Mouse (Mus musculus) adrenal gland, postnatal 10 days (tissue): ENCODE measurements around the gene Gtf2a1. TPM values are rescaled to one million over a fixed set of nuclear protein-coding genes. Genes with fewer than 3 reads are reported as not detected.
A peak's percentile ranks its signal among the peaks of the same experiment; 100 is the strongest.
"Not testable (repeated sequence)": the region's sequence is repeated elsewhere in the genome, so short reads cannot be mapped to it uniquely, and the experiment has no call there.

Source experiments
- DNase-seq: peaks from one replicate; pipeline ENCODE4 v3.0.0; 2021; ENCODE audit warnings: mixed read lengths
- total RNA-seq, 2 experiments: library from RNA; stranded (reverse); gene quantifications; 2 replicates each; pipeline ENCODE4 v1.2.3; 2021

Gene Gtf2a1
- total RNA-seq, 2 experiments from 2014 or later = 39.9 to 41.9 TPM

GRCm38 (mm10) chr12:91581204-91582070 lies 8.8 kb downstream of the Gtf2a1 start:
- DNase-seq = no peak

- no peak for DNase-seq
Observed at GRCm38 (mm10) chr12:91579665-91580064, 10.6 kb downstream of the Gtf2a1 start.

GRCm38 (mm10) chr12:91571708-91572107 lies 18.6 kb downstream of the Gtf2a1 start:
- no peak for DNase-seq

- DNase-seq = no peak
Observed at GRCm38 (mm10) chr12:91569255-91569654, 21.0 kb downstream of the Gtf2a1 start.

- no peak for DNase-seq
Observed at GRCm38 (mm10) chr12:91567145-91567544, 23.1 kb downstream of the Gtf2a1 start.

- not testable (repeated sequence) for DNase-seq
Observed at GRCm38 (mm10) chr12:91558152-91558551, 32.1 kb downstream of the Gtf2a1 start.

- not testable (repeated sequence) for DNase-seq
Observed at GRCm38 (mm10) chr12:91557358-91558005, 32.8 kb downstream of the Gtf2a1 start.

- DNase-seq = peak; percentile 66
Observed at GRCm38 (mm10) chr12:91551773-91552526, 38.3 kb downstream of the Gtf2a1 start.

GRCm38 (mm10) chr12:91549471-91549870 lies 40.8 kb downstream of the Gtf2a1 start:
- no peak for DNase-seq

GRCm38 (mm10) chr12:91540202-91540601 lies 50.1 kb downstream of the Gtf2a1 start:
- no peak for DNase-seq

- no peak for DNase-seq
Observed at GRCm38 (mm10) chr12:91534514-91534913, 55.8 kb downstream of the Gtf2a1 start.

- no peak for DNase-seq
Observed at GRCm38 (mm10) chr12:91523626-91524025, 66.7 kb downstream of the Gtf2a1 start.

GRCm38 (mm10) chr12:91517808-91518207 lies 72.5 kb downstream of the Gtf2a1 start:
- DNase-seq = no peak

GRCm38 (mm10) chr12:91513980-91514379 lies 76.3 kb downstream of the Gtf2a1 start:
- DNase-seq = no peak

GRCm38 (mm10) chr12:91511766-91512165 lies 78.5 kb downstream of the Gtf2a1 start:
- DNase-seq = no peak

Other genes starting within 250 kb of the Gtf2a1 start
- 1 to 10 TPM; 4.5 to 8.7 TPM for gene Cep128, start 206.1 kb downstream of the Gtf2a1 start, total RNA-seq
- gene Tshr, start 205.9 kb downstream of the Gtf2a1 start, total RNA-seq = 1 to 10 TPM; 1.8 to 2.6 TPM
- 10 to 100 TPM; 10.0 to 12.9 TPM for gene Ston2, start 197.9 kb upstream of the Gtf2a1 start, total RNA-seq